Mouse (Mus musculus): ENCODE data around the gene Amot. TPM values are rescaled to one million over a fixed set of nuclear protein-coding genes. Genes with fewer than 3 reads are reported as not detected.
A peak's percentile ranks its signal among the peaks of the same experiment; 100 is the strongest.

Amot gene
- polyA plus RNA-seq (2015; fragmentation: Nextera tagmentation; extraction: Ambion mirVana): 5.2 and 6.4 TPM in 2 replicates

DNA sequence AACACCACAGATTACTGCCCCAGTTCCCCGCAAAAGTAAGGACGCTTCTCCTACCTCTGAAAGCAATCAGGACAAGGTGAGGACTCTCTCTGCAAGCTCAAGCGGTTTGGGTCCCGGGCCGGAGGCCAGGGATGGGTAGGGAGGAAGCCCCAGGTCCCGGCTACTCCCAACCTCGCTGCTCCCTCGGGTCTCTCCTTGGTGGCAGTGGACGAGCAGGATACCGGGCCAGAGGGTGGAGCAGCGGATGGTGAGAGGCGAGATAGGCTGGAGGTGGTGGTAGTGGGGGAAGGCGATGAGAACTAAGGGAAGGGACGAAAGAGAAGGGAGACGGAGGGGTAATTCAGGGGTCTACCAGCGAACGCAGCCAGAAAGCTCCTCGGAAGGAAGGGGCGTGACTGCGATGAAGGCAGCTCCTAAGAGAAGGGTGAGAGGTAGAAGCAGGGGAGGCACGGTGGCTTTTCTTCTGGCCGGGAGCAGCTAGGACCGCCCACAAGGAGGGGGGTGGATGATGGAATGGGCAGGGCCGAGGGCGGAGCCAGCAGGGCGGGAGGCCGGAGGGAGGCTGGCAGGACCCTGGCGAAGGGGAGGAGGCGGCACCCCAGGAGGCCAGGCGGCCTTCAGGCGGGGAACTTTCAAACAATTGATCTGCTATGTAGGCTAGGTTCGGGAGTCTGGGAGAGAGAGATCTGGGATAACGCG lies at the start of gene Amot:
Gene Amot, minus strand, starts transcription at position 465 of the 699 bp plus-strand sequence.
- DNase-seq (peak; percentile 84), ATAC-seq (ENCODE audit: low read depth) (peak; percentile 92)
- Histone ChIP-seq H3K27ac (peak within 1 kb of the TSS; percentile 77), H3K4me3 (replicated peaks) (peak within 1 kb of the TSS; percentile 61), H3K27me3 (no peaks in the 10 kb centered on the region), H3K36me3 (no peaks in the 10 kb centered on the region), H3K4me2 (peak within 1 kb of the TSS; percentile 73), H3K4me1 (replicated peaks) (peaks cover 3% of the 10 kb centered on the region), H3K9ac (peak within 1 kb of the TSS; percentile 66), H3K9me3 (replicated peaks) (no peaks in the 10 kb centered on the region)
- 15% methylated on average over 34 of the region's 34 CpGs for WGBS (ENCODE audit: insufficient replicate concordance)

GRCm38 (mm10) chrX:145545060-145545459 lies 40.1 kb upstream of the Amot start:
- no peak for ATAC-seq (ENCODE audit: low read depth)
- no peaks in the 10 kb centered on the region for H3K9me3 ChIP-seq (replicated peaks)
- no peaks in the 10 kb centered on the region for H3K27me3 ChIP-seq
- no peak overlapping the region for H3K27ac ChIP-seq
- WGBS (ENCODE audit: insufficient replicate concordance): 63% methylated on average over 3 of the region's 3 CpGs
- no peak overlapping the region for H3K9ac ChIP-seq
- H3K4me3 ChIP-seq (replicated peaks): no peak overlapping the region
- no peaks in the 10 kb centered on the region for H3K4me1 ChIP-seq (replicated peaks)
- DNase-seq: no peak
- no peak overlapping the region for H3K4me2 ChIP-seq
- H3K36me3 ChIP-seq: no peaks in the 10 kb centered on the region

- Histone ChIP-seq H3K4me1 (replicated peaks) (no peaks in the 10 kb centered on the region), H3K9me3 (replicated peaks) (no peaks in the 10 kb centered on the region), H3K27ac (no peak overlapping the region), H3K4me2 (no peak overlapping the region), H3K36me3 (no peaks in the 10 kb centered on the region), H3K27me3 (no peaks in the 10 kb centered on the region), H3K4me3 (replicated peaks) (no peak overlapping the region), H3K9ac (no peak overlapping the region)
- DNase-seq (no peak), ATAC-seq (ENCODE audit: low read depth) (no peak)
- 49% methylated on average over 4 of the region's 4 CpGs for WGBS (ENCODE audit: insufficient replicate concordance)
These were observed 38.9 kb upstream of the Amot start for GRCm38 (mm10) chrX:145543602-145544490.

- Histone ChIP-seq H3K27ac (no peak overlapping the region), H3K4me2 (no peak overlapping the region), H3K4me1 (replicated peaks) (no peaks in the 10 kb centered on the region), H3K27me3 (no peaks in the 10 kb centered on the region), H3K9me3 (replicated peaks) (no peaks in the 10 kb centered on the region), H3K36me3 (no peaks in the 10 kb centered on the region), H3K9ac (no peak overlapping the region), H3K4me3 (replicated peaks) (no peak overlapping the region)
- WGBS (ENCODE audit: insufficient replicate concordance): 44% methylated on average over 1 of the region's 1 CpGs
- DNase-seq (no peak), ATAC-seq (ENCODE audit: low read depth) (no peak)
These were observed 36.1 kb upstream of the Amot start for GRCm38 (mm10) chrX:145541050-145541449.

DNA sequence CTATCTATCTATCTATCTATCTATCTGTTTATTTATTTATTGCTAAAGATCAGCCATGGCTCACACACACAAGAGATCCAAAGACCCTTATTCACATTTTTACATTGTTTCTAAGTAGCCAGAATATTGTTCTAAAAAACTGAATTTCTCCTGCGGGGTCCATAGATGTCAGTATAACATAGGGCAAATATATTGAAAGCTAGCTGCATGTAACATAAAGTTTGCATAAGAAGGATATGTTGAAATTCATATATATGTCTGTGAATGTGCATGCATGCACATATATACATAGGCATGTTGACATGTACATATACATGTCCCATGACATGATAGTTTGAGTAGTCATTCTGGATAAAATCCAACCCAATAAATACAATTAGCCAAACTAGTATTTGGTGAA lies 35.3 kb upstream of the Amot start:
- H3K9me3 ChIP-seq (replicated peaks): no peaks in the 10 kb centered on the region
- no peak overlapping the region for H3K27ac ChIP-seq
- no peak for DNase-seq
- H3K4me1 ChIP-seq (replicated peaks): no peaks in the 10 kb centered on the region
- no peak overlapping the region for H3K4me2 ChIP-seq
- no peaks in the 10 kb centered on the region for H3K36me3 ChIP-seq
- ATAC-seq (ENCODE audit: low read depth): no peak
- H3K27me3 ChIP-seq: no peaks in the 10 kb centered on the region
- no peak overlapping the region for H3K9ac ChIP-seq
- H3K4me3 ChIP-seq (replicated peaks): no peak overlapping the region
- 74% methylated on average over 1 of the region's 1 CpGs for WGBS (ENCODE audit: insufficient replicate concordance)

DNA sequence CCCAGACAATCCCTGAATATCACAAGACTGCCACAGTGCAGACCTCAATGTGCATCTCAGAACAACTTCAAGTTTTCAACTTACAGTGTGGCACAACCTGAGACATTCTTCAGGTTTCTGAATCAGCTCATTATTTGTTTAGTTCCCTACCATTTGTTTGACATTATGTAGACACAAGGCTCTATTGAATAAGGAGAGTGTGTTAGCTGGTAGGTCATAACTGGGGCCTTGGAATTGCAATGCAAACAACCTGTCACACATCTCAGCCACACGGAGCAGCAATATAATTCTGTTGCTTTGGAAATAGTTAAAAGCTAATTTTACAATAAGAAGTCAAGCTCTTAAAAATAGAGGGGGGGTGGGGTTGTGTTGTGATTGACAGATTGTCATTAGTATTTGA lies 24.6 kb upstream of the Amot start:
- ATAC-seq (ENCODE audit: low read depth) (no peak), DNase-seq (no peak)
- 64% methylated on average over 1 of the region's 1 CpGs for WGBS (ENCODE audit: insufficient replicate concordance)
- Histone ChIP-seq H3K9ac (no peak overlapping the region), H3K4me1 (replicated peaks) (no peaks in the 10 kb centered on the region), H3K27ac (no peak overlapping the region), H3K27me3 (no peaks in the 10 kb centered on the region), H3K9me3 (replicated peaks) (no peaks in the 10 kb centered on the region), H3K36me3 (no peaks in the 10 kb centered on the region), H3K4me2 (no peak overlapping the region), H3K4me3 (replicated peaks) (no peak overlapping the region)

DNA sequence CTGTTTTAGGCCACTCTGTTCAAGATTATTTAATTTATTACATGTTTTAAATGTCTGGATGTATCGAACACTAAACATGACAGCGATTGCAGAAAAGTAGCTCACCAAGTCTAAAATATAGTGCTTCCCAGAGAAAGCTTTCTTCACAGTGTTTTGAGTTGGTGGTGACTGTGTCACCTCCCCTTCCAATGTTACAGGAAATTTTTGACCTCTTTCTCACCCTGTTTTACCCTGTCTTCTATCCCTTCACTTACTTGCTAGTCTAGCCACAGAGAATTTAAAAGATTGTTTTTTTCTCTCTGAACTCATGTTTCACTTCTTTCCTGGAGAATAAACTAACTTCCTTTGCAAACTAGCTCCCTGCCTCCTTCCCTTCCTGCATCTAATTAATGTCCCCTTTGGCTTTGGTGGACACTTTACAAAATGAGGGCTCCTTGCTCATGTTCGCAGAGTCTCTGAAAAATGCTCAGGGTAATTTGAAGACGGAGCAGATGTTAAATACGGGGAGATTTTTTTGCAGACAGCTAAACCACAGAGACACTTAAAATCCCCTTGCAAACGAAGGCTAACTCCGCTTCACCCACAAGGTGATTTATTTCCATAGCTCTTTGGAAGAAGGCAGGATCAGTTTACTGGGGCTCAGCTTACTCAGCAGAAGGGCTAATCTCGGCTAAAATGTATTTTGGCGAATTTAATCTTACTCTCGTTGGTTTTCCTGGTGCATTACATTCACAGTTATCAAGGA lies 11.5 kb upstream of the Amot start:
- DNase-seq (no peak), ATAC-seq (ENCODE audit: low read depth) (no peak)
- Histone ChIP-seq H3K4me1 (replicated peaks) (no peaks in the 10 kb centered on the region), H3K4me3 (replicated peaks) (no peak overlapping the region), H3K9ac (no peak overlapping the region), H3K27ac (no peak overlapping the region), H3K27me3 (no peaks in the 10 kb centered on the region), H3K9me3 (replicated peaks) (no peaks in the 10 kb centered on the region), H3K36me3 (no peaks in the 10 kb centered on the region), H3K4me2 (no peak overlapping the region)
- WGBS (ENCODE audit: insufficient replicate concordance): 45% methylated on average over 10 of the region's 10 CpGs

- no peak overlapping the region for H3K4me2 ChIP-seq
- H3K27ac ChIP-seq: no peak overlapping the region
- H3K27me3 ChIP-seq: no peaks in the 10 kb centered on the region
- no peak overlapping the region for H3K9ac ChIP-seq
- DNase-seq (no peak), ATAC-seq (ENCODE audit: low read depth) (no peak)
- H3K9me3 ChIP-seq (replicated peaks): no peaks in the 10 kb centered on the region
- no peak overlapping the region for H3K4me3 ChIP-seq (replicated peaks)
- WGBS (ENCODE audit: insufficient replicate concordance): 56% methylated on average over 9 of the region's 9 CpGs
- H3K36me3 ChIP-seq: no peaks in the 10 kb centered on the region
- H3K4me1 ChIP-seq (replicated peaks): no peaks in the 10 kb centered on the region
These were observed 10.6 kb upstream of the Amot start for GRCm38 (mm10) chrX:145515498-145516158.

DNA sequence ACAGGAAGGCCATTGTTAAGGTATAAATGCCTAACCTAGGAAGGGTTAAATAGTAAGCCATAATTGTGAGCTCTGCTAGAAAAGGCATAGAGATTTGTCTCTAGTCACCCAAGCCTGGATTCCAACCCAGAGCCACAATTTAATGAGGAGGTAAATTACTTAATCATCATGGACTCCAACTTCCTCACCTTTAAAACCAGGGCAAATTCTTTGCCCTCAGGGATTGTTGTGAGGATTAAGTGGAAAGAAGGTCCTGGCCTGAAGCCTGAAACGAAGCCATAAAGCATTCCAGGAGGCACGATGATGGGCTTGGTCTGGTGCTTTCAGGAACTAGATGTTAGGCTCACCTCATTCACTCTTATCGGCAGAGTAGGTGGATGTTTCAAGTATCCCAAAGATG lies 5.7 kb upstream of the Amot start:
- ATAC-seq (ENCODE audit: low read depth): no peak

DNA sequence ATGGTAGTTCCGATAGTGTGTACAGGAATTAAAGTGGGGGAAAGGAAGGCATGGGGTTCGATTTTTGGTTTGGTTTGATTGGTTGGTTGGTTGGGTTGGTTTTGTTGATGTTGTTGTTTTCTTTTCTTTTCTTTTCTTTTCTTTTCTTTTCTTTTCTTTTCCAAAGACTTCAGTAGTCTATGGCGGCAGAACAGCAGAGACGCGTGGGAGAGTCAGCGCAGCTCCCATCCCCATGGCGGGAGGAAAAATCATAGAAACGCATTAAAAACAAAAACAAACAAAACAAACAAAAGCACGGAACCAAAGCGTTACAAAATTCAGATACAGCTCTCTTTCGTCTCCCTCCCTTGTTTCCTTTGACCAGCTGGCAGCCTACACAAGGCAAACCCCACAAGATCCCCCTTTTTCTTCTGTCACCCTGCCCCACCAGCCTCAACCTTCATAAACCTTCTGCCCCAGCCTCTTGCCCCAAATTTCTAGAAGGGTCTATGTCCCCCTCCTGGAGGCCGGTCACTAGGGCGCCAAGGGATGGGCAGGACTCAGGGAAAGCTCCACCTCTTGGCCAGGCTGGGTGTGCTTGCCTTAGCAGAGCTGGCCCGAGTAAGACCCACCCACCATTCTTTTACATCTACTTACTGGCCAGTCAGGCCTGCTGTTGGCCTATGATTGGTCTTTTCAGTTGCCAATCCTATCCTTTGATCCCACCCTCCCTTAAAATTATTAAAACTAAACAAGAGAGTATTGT lies 648 bp upstream of the Amot start:
- H3K4me1 ChIP-seq (replicated peaks): peaks cover 3% of the 10 kb centered on the region
- ATAC-seq (ENCODE audit: low read depth): peak; percentile 88
- H3K4me2 ChIP-seq: peak overlapping the region; percentile 73
- peak overlapping the region; percentile 63 for H3K9ac ChIP-seq
- no peaks in the 10 kb centered on the region for H3K9me3 ChIP-seq (replicated peaks)
- peak overlapping the region; percentile 77 for H3K27ac ChIP-seq
- peak overlapping the region; percentile 61 for H3K4me3 ChIP-seq (replicated peaks)
- peak; percentile 71 for DNase-seq
- H3K36me3 ChIP-seq: no peaks in the 10 kb centered on the region
- WGBS (ENCODE audit: insufficient replicate concordance): 9% methylated on average over 14 of the region's 14 CpGs
- H3K27me3 ChIP-seq: no peaks in the 10 kb centered on the region

More for the DNA sequence above, 5.7 kb upstream of the Amot start:
- Histone ChIP-seq H3K36me3 (no peaks in the 10 kb centered on the region), H3K4me1 (replicated peaks) (no peaks in the 10 kb centered on the region), H3K4me3 (replicated peaks) (no peak overlapping the region), H3K9ac (no peak overlapping the region), H3K27ac (no peak overlapping the region), H3K27me3 (no peaks in the 10 kb centered on the region), H3K9me3 (replicated peaks) (no peaks in the 10 kb centered on the region), H3K4me2 (no peak overlapping the region)
- 55% methylated on average over 3 of the region's 3 CpGs for WGBS (ENCODE audit: insufficient replicate concordance)
- DNase-seq: no peak
